Mouse (Mus musculus): ENCODE measurements at regions not wholly inside any gene's neighbourhood (a gene's known extent, or its start where the extent isn't known, plus 50 kb on each side); places are given as distances from the start of the nearest gene placed in this dataset.
A peak's percentile ranks its signal among the peaks of the same experiment; 100 is the strongest.

GRCm38 (mm10) chr5:90026835-90027753 lies 144.0 kb upstream of the Adamts3 start:
- no peak overlapping the region for H3K27ac ChIP-seq
- no peak overlapping the region for H3K4me3 ChIP-seq
- TF ChIP-seq POLR2A (IDR thresholded peaks at IDR 0.05; ENCODE audit: insufficient read depth, low read depth, low read length) (no peak), EP300 (IDR thresholded peaks at IDR 0.05; ENCODE audit: insufficient read depth, low read depth, low read length) (no peak), CTCF (IDR thresholded peaks at IDR 0.05) (no peak)
- no peak for DNase-seq
- no peaks in the 10 kb centered on the region for H3K27me3 ChIP-seq (ENCODE audit: control insufficient read depth, insufficient read depth, low read length)
- no peaks in the 10 kb centered on the region for H3K36me3 ChIP-seq (ENCODE audit: control insufficient read depth, insufficient read depth, low read length)
- no peak overlapping the region for H3K9ac ChIP-seq (ENCODE audit: low read depth, low read length)
- no peaks in the 10 kb centered on the region for H3K4me1 ChIP-seq (ENCODE audit: control insufficient read depth, insufficient read depth, low read length)
- intact Hi-C loops (cut with DNase I): no loop called here
- 59% methylated on average over 17 of the region's 17 CpGs for WGBS
- H3K79me2 ChIP-seq (replicated peaks; ENCODE audit: control insufficient read depth, insufficient read depth, low read length): no peaks in the 10 kb centered on the region

- Histone ChIP-seq H3K4me3 (no peak overlapping the region), H3K9ac (ENCODE audit: low read depth, low read length) (no peak overlapping the region), H3K27me3 (ENCODE audit: control insufficient read depth, insufficient read depth, low read length) (no peaks in the 10 kb centered on the region), H3K27ac (no peak overlapping the region), H3K4me1 (ENCODE audit: control insufficient read depth, insufficient read depth, low read length) (no peaks in the 10 kb centered on the region), H3K36me3 (ENCODE audit: control insufficient read depth, insufficient read depth, low read length) (no peaks in the 10 kb centered on the region), H3K79me2 (replicated peaks; ENCODE audit: control insufficient read depth, insufficient read depth, low read length) (no peaks in the 10 kb centered on the region)
- intact Hi-C loops (cut with DNase I): no loop called here
- TF ChIP-seq CTCF (IDR thresholded peaks at IDR 0.05): no peak
- no peak for TF ChIP-seq EP300 (IDR thresholded peaks at IDR 0.05; ENCODE audit: insufficient read depth, low read depth, low read length)
- 83% methylated on average over 1 of the region's 1 CpGs for WGBS
- DNase-seq: no peak
These were observed 138.3 kb upstream of the Adamts3 start for GRCm38 (mm10) chr5:90021447-90021846.

GRCm38 (mm10) chr5:90000758-90001157 lies 117.6 kb upstream of the Adamts3 start:
- TF ChIP-seq EP300 (IDR thresholded peaks at IDR 0.05; ENCODE audit: insufficient read depth, low read depth, low read length) (no peak), POLR2A (IDR thresholded peaks at IDR 0.05; ENCODE audit: insufficient read depth, low read depth, low read length) (no peak), CTCF (IDR thresholded peaks at IDR 0.05) (no peak)
- Histone ChIP-seq H3K27me3 (ENCODE audit: control insufficient read depth, insufficient read depth, low read length) (no peaks in the 10 kb centered on the region), H3K4me3 (no peak overlapping the region), H3K79me2 (replicated peaks; ENCODE audit: control insufficient read depth, insufficient read depth, low read length) (no peaks in the 10 kb centered on the region), H3K4me1 (ENCODE audit: control insufficient read depth, insufficient read depth, low read length) (no peaks in the 10 kb centered on the region), H3K27ac (no peak overlapping the region), H3K36me3 (ENCODE audit: control insufficient read depth, insufficient read depth, low read length) (no peaks in the 10 kb centered on the region), H3K9ac (ENCODE audit: low read depth, low read length) (no peak overlapping the region)
- intact Hi-C loops (cut with DNase I): no loop called here
- no peak for DNase-seq
- 74% methylated on average over 6 of the region's 6 CpGs for WGBS

GRCm38 (mm10) chr5:89991568-89991967 lies 108.4 kb upstream of the Adamts3 start:
- no peak overlapping the region for H3K4me3 ChIP-seq
- no peaks in the 10 kb centered on the region for H3K27me3 ChIP-seq (ENCODE audit: control insufficient read depth, insufficient read depth, low read length)
- H3K9ac ChIP-seq (ENCODE audit: low read depth, low read length): no peak overlapping the region
- no peak for DNase-seq
- H3K27ac ChIP-seq: no peak overlapping the region
- H3K79me2 ChIP-seq (replicated peaks; ENCODE audit: control insufficient read depth, insufficient read depth, low read length): no peaks in the 10 kb centered on the region
- H3K4me1 ChIP-seq (ENCODE audit: control insufficient read depth, insufficient read depth, low read length): no peaks in the 10 kb centered on the region
- no peaks in the 10 kb centered on the region for H3K36me3 ChIP-seq (ENCODE audit: control insufficient read depth, insufficient read depth, low read length)
- no peak for TF ChIP-seq EP300 (IDR thresholded peaks at IDR 0.05; ENCODE audit: insufficient read depth, low read depth, low read length)
- no peak for TF ChIP-seq POLR2A (IDR thresholded peaks at IDR 0.05; ENCODE audit: insufficient read depth, low read depth, low read length)
- TF ChIP-seq CTCF (IDR thresholded peaks at IDR 0.05): no peak
- intact Hi-C loops (cut with DNase I): no loop called here
- 68% methylated on average over 2 of the region's 2 CpGs for WGBS

GRCm38 (mm10) chr5:89981627-89982026 lies 98.5 kb upstream of the Adamts3 start:
- intact Hi-C loops (cut with DNase I): loop anchor here (1.0 to 5.0 kb wide), 2 partner anchors 51 to 214 kb away; no protein-coding TSS in a partner anchor

GRCm38 (mm10) chr5:89980204-89980603 lies 97.1 kb upstream of the Adamts3 start:
- intact Hi-C loops (cut with DNase I): loop anchor here (5.0 kb wide), 1 partner anchor 52 kb away; no protein-coding TSS in a partner anchor
- Histone ChIP-seq H3K9ac (ENCODE audit: low read depth, low read length) (no peak overlapping the region), H3K27me3 (ENCODE audit: control insufficient read depth, insufficient read depth, low read length) (no peaks in the 10 kb centered on the region), H3K36me3 (ENCODE audit: control insufficient read depth, insufficient read depth, low read length) (no peaks in the 10 kb centered on the region), H3K27ac (no peak overlapping the region), H3K4me1 (ENCODE audit: control insufficient read depth, insufficient read depth, low read length) (no peaks in the 10 kb centered on the region), H3K4me3 (no peak overlapping the region), H3K79me2 (replicated peaks; ENCODE audit: control insufficient read depth, insufficient read depth, low read length) (no peaks in the 10 kb centered on the region)
- 69% methylated on average over 3 of the region's 3 CpGs for WGBS
- TF ChIP-seq EP300 (IDR thresholded peaks at IDR 0.05; ENCODE audit: insufficient read depth, low read depth, low read length) (no peak), POLR2A (IDR thresholded peaks at IDR 0.05; ENCODE audit: insufficient read depth, low read depth, low read length) (no peak), CTCF (IDR thresholded peaks at IDR 0.05) (no peak)
- DNase-seq: no peak

More at GRCm38 (mm10) chr5:89981627-89982026, 98.5 kb upstream of the Adamts3 start:
- no peaks in the 10 kb centered on the region for H3K36me3 ChIP-seq (ENCODE audit: control insufficient read depth, insufficient read depth, low read length)
- H3K9ac ChIP-seq (ENCODE audit: low read depth, low read length): no peak overlapping the region
- no peaks in the 10 kb centered on the region for H3K27me3 ChIP-seq (ENCODE audit: control insufficient read depth, insufficient read depth, low read length)
- WGBS: 51% methylated on average over 6 of the region's 6 CpGs
- TF ChIP-seq POLR2A (IDR thresholded peaks at IDR 0.05; ENCODE audit: insufficient read depth, low read depth, low read length): no peak
- TF ChIP-seq EP300 (IDR thresholded peaks at IDR 0.05; ENCODE audit: insufficient read depth, low read depth, low read length): no peak
- peak; percentile 73 for TF ChIP-seq CTCF (IDR thresholded peaks at IDR 0.05)
- no peaks in the 10 kb centered on the region for H3K79me2 ChIP-seq (replicated peaks; ENCODE audit: control insufficient read depth, insufficient read depth, low read length)
- H3K27ac ChIP-seq: no peak overlapping the region
- H3K4me3 ChIP-seq: no peak overlapping the region
- no peak for DNase-seq
- H3K4me1 ChIP-seq (ENCODE audit: control insufficient read depth, insufficient read depth, low read length): no peaks in the 10 kb centered on the region

Data from heart, adult 2 months (tissue).